Mouse (Mus musculus) adipocyte (in vitro differentiated cells): ENCODE measurements around the gene Uba1.
"Not testable (repeated sequence)": the region's sequence is repeated elsewhere in the genome, so short reads cannot be mapped to it uniquely, and the experiment has no call there.

Experiments
- DNase-seq: peaks from one replicate; pipeline ENCODE4 v3.0.0-alpha.2; 2016; ENCODE audit warnings: low spot score

Gene Uba1

GRCm38 (mm10) chrX:20728681-20729080 lies 70.6 kb downstream of the Uba1 start:
- DNase-seq, result no peak

- not testable (repeated sequence) for DNase-seq
These were observed 71.9 kb downstream of the Uba1 start for GRCm38 (mm10) chrX:20730048-20730447.
